Mouse (Mus musculus): ENCODE data around the gene Sf3b6.

- TF ChIP-seq POLR2A (IDR thresholded peaks at IDR 0.05; ENCODE audit: insufficient read depth, low read depth, low read length) (no peak), CTCF (IDR thresholded peaks at IDR 0.05; ENCODE audit: insufficient read depth, low read depth, low read length) (no peak)
Observed at GRCm38 (mm10) chr12:4784466-4784865, 32.9 kb upstream of the Sf3b6 start.
